Mouse (Mus musculus) T-helper 2 cell (primary cell): Measurements from ENCODE around the gene Thsd4.
"Not testable (repeated sequence)": the region's sequence is repeated elsewhere in the genome, so short reads cannot be mapped to it uniquely, and the experiment has no call there.

ENCODE experiments used
- in situ Hi-C: fragments of 300-600 bp; cut with MboI, MseI; formaldehyde crosslinking; loops from one replicate; pipeline ENCODE4 v1.15.1; 2025; ENCODE audit warnings: high pct_unique_total_duplicates

Thsd4 gene

GRCm38 (mm10) chr9:60309786-60310711 lies 211.8 kb downstream of the Thsd4 start:
- in situ Hi-C loops, result no loop called here

GRCm38 (mm10) chr9:60308182-60308581 lies 213.7 kb downstream of the Thsd4 start:
- in situ Hi-C loops, result no loop called here

GRCm38 (mm10) chr9:60307469-60307868 lies 214.4 kb downstream of the Thsd4 start:
- in situ Hi-C loops, result no loop called here

GRCm38 (mm10) chr9:60306241-60306640 lies 215.6 kb downstream of the Thsd4 start:
- in situ Hi-C loops, result no loop called here

GRCm38 (mm10) chr9:60305204-60305840 lies 216.5 kb downstream of the Thsd4 start:
- in situ Hi-C loops, result no loop called here

- in situ Hi-C loops, result no loop called here
Measured at GRCm38 (mm10) chr9:60296276-60296675, 225.6 kb downstream of the Thsd4 start.

GRCm38 (mm10) chr9:60295199-60295598 lies 226.6 kb downstream of the Thsd4 start:
- in situ Hi-C loops, result no loop called here

GRCm38 (mm10) chr9:60293129-60293528 lies 228.7 kb downstream of the Thsd4 start:
- in situ Hi-C loops, result no loop called here

GRCm38 (mm10) chr9:60290780-60291179 lies 231.1 kb downstream of the Thsd4 start:
- in situ Hi-C loops, result no loop called here

- in situ Hi-C loops, result no loop called here
Measured at GRCm38 (mm10) chr9:60288789-60289188, 233.1 kb downstream of the Thsd4 start.

- in situ Hi-C loops, result no loop called here
Measured at GRCm38 (mm10) chr9:60286390-60286789, 235.5 kb downstream of the Thsd4 start.

- in situ Hi-C loops, result no loop called here
Measured at GRCm38 (mm10) chr9:60285047-60285462, 236.8 kb downstream of the Thsd4 start.

GRCm38 (mm10) chr9:60284318-60284717 lies 237.5 kb downstream of the Thsd4 start:
- in situ Hi-C loops, result no loop called here

- in situ Hi-C loops, result no loop called here
Measured at GRCm38 (mm10) chr9:60283546-60283945, 238.3 kb downstream of the Thsd4 start.

GRCm38 (mm10) chr9:60281281-60281680 lies 240.6 kb downstream of the Thsd4 start:
- in situ Hi-C loops, result no loop called here

- in situ Hi-C loops, result no loop called here
Measured at GRCm38 (mm10) chr9:60280786-60281185, 241.1 kb downstream of the Thsd4 start.

GRCm38 (mm10) chr9:60279556-60279955 lies 242.3 kb downstream of the Thsd4 start:
- in situ Hi-C loops, result no loop called here

- in situ Hi-C loops, result no loop called here
Measured at GRCm38 (mm10) chr9:60276351-60276750, 245.5 kb downstream of the Thsd4 start.

GRCm38 (mm10) chr9:60275410-60276159 lies 246.3 kb downstream of the Thsd4 start:
- in situ Hi-C loops, result no loop called here

GRCm38 (mm10) chr9:60274503-60274902 lies 247.3 kb downstream of the Thsd4 start:
- in situ Hi-C loops, result no loop called here

GRCm38 (mm10) chr9:60272345-60272744 lies 249.5 kb downstream of the Thsd4 start:
- in situ Hi-C loops, result not testable (repeated sequence)

- in situ Hi-C loops, result no loop called here
Measured at GRCm38 (mm10) chr9:60271940-60272339, 249.9 kb downstream of the Thsd4 start.
